Mouse (Mus musculus) thymus, postnatal 25 days (tissue): ENCODE results near the gene Samd4.

Source experiments
- DNase-seq: peaks from one replicate; pipeline ENCODE4 v3.0.0; 2022

Gene Samd4

GRCm38 (mm10) chr14:47000786-47001761, 118.4 kb downstream of the Samd4 start:
- no peak for DNase-seq

- DNase-seq, result no peak
Observed at GRCm38 (mm10) chr14:47004161-47004560, 121.5 kb downstream of the Samd4 start.

- no peak for DNase-seq
Observed at GRCm38 (mm10) chr14:47011171-47012139, 128.8 kb downstream of the Samd4 start.

- no peak for DNase-seq
Observed at GRCm38 (mm10) chr14:47015618-47016017, 133.0 kb downstream of the Samd4 start.

- no peak for DNase-seq
Observed at GRCm38 (mm10) chr14:47017658-47018057, 135.0 kb downstream of the Samd4 start.

- DNase-seq, result no peak
Observed at GRCm38 (mm10) chr14:47020886-47021285, 138.2 kb downstream of the Samd4 start.

GRCm38 (mm10) chr14:47023529-47023928, 140.9 kb downstream of the Samd4 start:
- no peak for DNase-seq

- peak; percentile 14 for DNase-seq
Observed at GRCm38 (mm10) chr14:47027431-47028118, 144.9 kb downstream of the Samd4 start.

- DNase-seq, result no peak
Observed at GRCm38 (mm10) chr14:47031542-47031941, 148.9 kb downstream of the Samd4 start.

GRCm38 (mm10) chr14:47032140-47032539, 149.5 kb downstream of the Samd4 start:
- no peak for DNase-seq

GRCm38 (mm10) chr14:47033423-47033822, 150.8 kb downstream of the Samd4 start:
- no peak for DNase-seq

GRCm38 (mm10) chr14:47041699-47042098, 159.0 kb downstream of the Samd4 start:
- no peak for DNase-seq

- DNase-seq, result no peak
Observed at GRCm38 (mm10) chr14:47049051-47049450, 166.4 kb downstream of the Samd4 start.

GRCm38 (mm10) chr14:47051743-47052610, 169.3 kb downstream of the Samd4 start:
- DNase-seq, result no peak

GRCm38 (mm10) chr14:47053101-47053500, 170.4 kb downstream of the Samd4 start:
- no peak for DNase-seq

- DNase-seq, result no peak
Observed at GRCm38 (mm10) chr14:47053824-47054223, 171.2 kb downstream of the Samd4 start.

GRCm38 (mm10) chr14:47058969-47059368, 176.3 kb downstream of the Samd4 start:
- no peak for DNase-seq

- no peak for DNase-seq
Observed at GRCm38 (mm10) chr14:47065067-47065466, 182.4 kb downstream of the Samd4 start.

GRCm38 (mm10) chr14:47066901-47067300, 184.2 kb downstream of the Samd4 start:
- no peak for DNase-seq

GRCm38 (mm10) chr14:47074045-47074666, 191.5 kb downstream of the Samd4 start:
- DNase-seq, result no peak

- no peak for DNase-seq
Observed at GRCm38 (mm10) chr14:47075010-47075677, 192.5 kb downstream of the Samd4 start.
